Mouse (Mus musculus) retina, postnatal 7 days (tissue): ENCODE measurements around the gene Fcgr1.
"Not testable (repeated sequence)": the region's sequence is repeated elsewhere in the genome, so short reads cannot be mapped to it uniquely, and the experiment has no call there.

ENCODE experiments used
- DNase-seq: peaks from one replicate; pipeline ENCODE4 v3.0.0-alpha.2; 2012; ENCODE audit warnings: low read depth, low spot score

Gene Fcgr1

DNA sequence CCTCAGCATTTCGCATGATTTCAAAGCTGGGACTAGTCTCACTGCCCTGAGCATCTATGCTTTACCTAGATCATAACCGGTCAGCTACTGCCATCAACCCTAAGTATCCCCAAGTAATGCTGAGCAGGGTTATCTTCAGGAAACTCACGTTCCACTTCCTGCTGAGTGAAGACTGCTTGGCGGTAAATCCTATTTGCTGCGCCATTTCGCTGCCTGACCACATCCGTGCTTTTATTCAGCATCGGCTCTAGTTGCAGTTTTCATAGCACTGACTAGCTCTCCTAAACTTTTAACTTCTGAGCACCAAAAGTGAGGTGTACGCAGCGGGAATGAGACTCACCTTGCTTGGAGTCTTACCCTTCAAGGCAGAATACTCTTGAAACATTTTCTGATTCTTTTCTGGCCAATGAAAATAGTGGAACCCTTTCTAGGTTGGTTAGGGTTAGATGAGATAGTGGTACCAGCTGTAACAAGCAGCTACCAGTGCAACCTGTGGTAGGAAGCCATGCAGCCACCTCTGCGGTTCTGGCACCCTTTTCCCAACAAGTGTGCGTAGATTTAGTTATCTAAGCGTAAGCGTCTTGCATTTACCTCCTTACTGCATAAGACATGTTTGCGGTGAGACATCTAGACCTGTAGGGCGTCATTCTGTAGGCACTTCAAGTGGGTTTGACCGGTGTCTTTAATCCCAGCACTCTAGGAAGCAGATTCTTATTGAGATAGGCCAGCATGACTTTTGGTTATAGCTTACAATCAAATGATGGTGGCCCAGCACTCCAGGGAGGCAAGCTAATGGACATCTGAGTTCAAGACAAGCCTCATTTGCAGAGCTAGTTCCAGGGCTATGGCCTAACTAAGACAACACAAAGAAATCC, 19.9 kb downstream of the Fcgr1 start:
- DNase-seq = no peak

DNA sequence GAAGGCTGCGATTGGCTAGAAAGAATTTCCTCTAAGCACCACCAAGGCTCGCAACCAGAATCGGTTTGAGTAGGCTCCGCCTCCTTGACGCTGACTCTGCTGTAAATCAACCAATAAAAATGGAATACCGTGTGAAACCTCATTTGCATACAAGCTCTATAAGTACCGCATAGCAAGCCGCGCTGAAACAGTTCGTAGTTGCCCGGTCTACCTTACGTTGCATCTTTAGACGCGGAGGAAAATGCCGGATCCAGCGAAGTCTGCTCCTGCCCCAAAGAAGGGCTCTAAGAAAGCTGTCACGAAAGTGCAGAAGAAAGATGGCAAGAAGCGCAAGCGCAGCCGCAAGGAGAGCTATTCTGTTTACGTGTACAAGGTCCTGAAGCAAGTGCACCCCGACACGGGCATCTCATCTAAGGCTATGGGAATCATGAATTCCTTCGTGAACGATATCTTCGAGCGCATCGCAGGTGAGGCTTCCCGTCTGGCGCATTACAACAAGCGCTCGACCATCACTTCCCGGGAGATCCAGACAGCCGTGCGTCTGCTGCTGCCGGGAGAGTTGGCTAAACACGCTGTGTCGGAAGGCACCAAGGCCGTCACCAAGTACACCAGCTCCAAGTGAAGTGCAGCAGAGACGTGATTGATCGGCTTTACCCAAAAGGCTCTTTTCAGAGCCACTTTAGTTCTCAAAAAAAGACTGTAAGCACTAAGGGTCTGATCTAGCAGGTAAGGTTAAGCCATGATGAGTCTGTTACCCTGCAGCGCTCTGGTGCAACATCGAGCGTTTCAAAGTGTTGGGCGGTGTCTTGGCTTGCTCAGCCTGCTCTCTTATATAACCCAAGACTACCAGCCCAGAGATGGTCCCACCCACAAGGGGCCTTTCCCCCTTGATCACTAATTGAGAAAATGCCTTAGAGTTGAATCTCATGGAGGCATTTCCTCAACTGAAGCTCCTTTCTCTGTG, 24.0 kb downstream of the Fcgr1 start, which contains the start of gene Hist2h2bb:
Hist2h2bb (plus strand) TSS at position 242 of the 964 bp plus-strand sequence.
- peak; percentile 89 for DNase-seq

DNA sequence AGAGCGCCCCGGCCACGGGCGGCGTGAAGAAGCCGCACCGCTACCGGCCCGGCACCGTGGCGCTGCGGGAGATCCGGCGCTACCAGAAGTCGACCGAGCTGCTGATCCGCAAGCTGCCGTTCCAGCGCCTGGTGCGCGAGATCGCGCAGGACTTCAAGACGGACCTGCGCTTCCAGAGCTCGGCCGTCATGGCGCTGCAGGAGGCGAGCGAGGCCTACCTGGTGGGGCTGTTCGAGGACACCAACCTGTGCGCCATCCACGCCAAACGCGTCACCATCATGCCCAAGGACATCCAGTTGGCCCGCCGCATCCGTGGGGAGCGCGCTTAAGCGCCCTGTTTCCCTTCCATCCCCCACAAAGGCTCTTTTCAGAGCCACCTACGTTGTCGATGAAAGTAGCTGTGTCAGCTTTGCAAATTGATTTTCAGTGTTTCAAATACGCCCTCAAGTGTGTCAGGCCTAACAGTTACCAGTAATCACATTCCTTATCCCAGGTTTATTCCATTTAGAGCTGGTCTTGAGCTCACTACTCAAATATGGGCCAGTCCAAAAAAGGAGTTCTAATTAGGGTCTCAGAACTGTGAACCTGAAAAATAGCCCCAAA, 24.9 kb downstream of the Fcgr1 start:
- not testable (repeated sequence) for DNase-seq

DNA sequence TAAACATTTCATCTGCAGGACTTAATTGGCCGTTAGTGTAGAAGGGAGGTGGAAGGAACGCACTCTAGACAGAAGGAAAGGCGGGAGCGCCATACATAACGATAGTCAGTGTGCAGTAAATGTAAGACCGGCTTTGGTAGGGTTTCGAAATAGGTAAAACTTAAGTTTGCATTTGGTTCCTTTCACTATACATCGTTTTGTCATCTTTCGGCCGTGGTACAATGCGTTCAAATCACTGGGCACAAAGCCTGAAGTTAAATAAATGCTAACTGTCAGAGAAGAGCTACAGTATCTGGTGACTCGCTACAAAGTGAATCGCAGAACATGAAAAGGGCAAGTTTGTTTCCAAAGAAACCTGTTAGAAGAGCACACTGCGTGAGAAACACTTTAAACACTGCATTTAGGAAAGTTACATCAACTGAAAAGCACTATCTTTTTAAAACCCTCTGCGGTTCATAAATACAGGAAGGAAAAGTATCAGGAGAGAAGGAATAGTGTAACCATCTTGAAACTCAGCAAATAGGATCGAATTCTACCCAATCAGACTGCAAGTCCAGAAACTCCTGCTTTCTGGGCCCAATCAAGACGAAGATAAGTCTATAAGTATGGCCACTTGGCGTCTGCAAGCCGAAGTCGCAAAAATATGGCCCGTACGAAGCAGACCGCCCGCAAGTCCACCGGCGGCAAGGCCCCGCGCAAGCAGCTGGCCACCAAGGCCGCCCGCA, 25.6 kb downstream of the Fcgr1 start, which contains the start of gene Hist2h3b:
Hist2h3b (plus strand) TSS at position 604 of the 725 bp plus-strand sequence.
- peak; percentile 63 for DNase-seq

DNA sequence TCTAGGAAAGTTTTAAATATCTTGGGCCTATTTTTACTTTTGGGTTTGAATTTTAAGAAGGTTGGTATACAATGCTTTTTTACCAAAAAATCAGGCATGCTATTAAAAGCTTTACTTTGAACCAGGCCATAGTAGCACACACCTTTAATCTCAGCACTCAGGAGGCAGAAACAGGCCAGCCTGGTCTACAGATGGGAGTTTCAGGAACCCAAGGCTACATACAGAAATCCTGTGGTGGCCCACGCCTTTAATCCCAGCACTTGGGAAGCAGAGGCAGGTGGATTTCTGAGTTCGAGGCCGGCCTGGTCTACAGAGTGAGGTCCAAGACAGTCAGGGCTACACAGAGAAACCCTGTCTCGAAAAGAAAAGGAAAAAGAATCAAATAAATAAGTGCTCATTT, 26.2 kb downstream of the Fcgr1 start:
- no peak for DNase-seq

DNA sequence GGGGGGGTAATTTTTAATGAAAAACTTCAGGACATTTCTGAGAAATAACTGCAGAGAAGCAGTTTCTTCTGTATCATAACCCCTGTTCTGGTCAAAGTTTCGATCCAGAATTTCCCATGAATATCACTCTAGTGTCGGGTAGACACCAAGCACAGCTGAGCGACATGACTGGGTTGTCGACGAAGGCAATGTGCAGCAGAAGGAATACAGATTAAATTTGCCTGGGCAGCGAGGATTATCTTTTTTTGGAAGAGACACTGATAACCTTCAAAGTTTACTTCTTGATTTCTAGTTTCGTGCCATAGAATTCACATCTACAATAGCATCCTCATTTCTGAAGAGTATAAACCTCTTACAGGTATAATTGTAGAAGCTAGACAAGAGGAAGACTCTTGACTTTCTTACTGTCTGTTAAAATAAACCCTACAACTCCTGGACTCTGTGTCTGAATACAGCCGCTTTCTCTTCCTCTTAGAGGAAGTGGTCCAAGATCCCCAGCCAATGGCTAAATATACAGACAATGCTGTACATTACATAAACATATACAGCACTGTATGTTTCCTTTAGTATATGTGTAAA, 27.5 kb downstream of the Fcgr1 start:
- DNase-seq = no peak

DNA sequence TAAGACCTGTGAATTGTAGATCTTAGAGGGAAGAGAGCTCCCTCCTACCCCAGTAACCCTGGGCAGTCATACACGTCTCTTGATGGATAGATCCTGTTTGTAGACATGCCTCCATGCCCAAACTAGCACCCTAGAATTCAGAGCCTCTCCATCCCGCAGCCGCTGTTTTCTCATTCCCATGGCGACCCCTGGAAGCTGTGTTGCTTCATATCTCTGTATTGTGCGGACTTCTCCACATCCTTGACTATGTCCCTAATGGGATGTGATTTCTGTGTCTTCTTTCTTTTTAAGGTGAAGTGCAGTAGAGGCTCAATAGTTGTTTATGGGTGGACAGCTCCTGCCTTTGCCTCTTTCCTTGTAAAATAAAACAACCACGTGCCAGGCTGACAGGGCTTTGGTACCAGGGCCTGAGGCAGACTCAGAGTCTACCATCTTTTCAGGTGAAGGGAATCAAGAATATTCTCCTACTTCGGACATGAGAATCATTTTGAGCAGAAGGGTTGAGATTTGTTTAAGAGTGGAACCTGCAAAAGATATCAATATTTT, 29.3 kb downstream of the Fcgr1 start:
- DNase-seq = no peak

DNA sequence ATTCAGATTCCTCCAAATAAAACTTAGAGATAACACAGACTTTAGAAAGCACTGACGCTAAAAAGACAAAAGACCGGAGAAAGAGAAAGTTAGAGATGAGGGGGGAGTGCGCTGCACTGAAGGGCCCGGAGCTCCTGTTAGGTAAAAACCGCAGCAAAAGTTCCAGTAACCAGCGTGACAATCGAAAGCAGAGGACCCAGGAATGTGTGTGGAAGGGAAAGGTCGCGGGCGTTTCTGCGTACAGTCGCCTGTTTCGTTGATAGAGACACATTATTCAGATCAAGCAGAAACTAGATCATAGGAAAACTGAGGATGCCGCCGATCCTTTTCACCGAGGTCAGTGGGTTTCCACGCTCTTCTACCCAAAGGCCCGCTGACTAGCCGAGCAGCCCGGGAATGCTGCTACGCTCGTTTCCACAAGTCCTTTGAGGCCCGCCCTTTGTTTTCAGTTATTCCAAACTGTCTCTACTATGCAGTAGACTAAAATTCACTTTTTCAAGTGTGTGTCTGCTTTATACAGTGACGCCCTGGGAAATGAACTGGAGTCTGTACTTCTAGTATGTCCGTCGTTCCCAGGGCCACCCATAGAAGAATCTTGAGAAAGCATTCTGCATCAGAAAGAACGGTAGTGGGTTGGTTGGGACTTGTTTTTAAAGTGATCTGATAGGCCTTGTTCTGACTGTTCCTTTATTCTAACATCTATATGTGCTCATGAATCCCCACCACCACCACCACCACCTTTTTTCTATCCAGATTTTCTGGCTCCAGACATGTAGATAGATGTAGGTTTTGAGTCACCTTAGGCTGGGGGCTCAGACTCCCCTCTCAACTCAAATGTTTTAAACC, 30.0 kb downstream of the Fcgr1 start:
- DNase-seq = no peak

DNA sequence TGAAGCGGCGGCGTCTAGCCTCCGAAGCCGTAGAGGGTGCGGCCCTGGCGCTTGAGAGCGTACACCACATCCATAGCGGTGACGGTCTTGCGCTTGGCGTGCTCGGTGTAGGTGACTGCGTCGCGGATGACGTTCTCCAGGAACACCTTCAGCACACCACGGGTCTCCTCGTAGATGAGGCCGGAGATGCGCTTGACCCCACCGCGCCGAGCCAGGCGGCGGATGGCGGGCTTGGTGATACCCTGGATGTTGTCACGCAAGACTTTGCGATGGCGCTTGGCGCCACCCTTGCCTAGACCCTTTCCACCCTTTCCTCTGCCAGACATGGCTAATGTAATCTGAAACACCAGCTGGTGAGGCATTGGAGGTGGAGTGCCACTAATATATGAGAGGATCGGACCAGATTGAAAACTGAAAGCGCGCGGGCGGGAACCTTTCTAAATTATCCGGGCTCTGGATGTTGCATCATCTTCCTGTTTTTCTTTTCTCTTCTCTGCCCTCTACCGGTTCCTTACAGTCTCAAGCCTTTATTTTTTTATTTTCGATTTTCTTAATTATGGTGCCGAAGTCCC, 30.7 kb downstream of the Fcgr1 start, which contains the start of gene Hist2h4:
Hist2h4 (minus strand) TSS at position 333 of the 572 bp plus-strand sequence.
- DNase-seq = peak; percentile 86

DNA sequence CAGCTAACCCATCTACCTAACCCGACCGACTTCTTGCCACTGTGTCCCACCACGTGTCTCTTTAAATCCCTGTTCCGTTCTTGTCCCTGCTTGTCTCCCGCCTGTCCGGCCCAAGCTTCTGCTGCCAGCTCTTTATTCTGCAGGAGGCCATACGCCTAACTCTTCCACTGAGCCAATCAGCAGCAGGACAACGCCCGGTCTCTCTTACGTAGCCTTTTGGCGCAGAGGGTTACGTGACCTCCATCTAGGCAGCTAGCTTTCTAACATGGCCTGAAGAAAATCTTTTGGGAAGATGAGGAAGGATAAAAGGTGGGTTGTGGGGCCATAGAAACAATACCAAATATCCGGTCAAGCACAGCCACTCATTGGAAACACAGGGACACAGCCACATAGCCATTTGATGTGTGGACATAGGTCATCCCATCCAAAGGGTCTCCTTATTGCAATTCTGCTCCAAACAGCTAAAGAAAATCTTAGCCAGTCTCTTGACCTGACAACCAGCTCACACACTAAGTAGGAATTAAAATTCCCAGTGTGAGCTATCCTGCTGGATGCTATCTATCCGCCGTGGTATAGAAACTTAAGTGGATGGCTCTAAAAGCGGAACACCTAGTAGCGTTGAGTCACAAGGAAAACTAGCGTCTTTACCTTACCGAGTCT, 31.4 kb downstream of the Fcgr1 start:
- DNase-seq = peak; percentile 38

DNA sequence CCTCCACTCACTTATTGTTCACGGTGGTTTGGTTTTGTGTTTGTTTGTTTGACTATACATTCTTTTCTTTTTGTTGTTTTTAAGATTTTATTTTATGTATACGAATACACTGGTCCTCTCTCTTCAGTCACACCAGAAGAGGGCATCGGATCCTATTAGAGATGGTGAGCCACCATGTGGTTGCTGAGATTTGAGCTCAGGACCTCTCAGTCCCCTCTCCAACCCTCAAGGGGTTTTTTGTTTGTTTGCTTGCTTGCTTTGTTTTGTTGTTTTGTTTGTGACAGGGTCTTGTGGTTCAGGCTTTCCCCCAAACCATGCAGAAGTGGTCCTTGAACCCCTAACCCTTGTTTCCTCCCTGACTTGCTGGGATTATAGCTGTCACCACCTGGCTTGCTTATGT, 32.1 kb downstream of the Fcgr1 start:
- DNase-seq = no peak

DNA sequence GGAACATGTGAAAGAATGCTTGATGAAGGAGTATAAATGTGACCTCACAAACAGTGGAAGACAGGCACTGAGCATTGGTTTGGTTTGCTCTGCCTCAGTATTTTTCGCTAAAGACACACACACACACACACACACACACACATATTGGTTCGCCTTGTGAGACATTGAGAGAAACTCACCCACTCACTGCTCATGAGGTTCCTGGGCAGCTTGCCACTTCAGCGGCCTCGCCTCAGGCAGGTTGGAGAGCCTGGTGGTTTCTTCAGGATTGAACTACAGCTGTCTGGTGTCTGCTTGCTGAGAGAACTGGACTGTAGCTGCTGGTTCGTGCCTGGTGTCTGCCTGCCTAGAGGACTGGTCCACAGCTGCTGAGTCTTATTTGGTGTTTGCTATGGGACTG, 33.5 kb downstream of the Fcgr1 start:
- DNase-seq = no peak

DNA sequence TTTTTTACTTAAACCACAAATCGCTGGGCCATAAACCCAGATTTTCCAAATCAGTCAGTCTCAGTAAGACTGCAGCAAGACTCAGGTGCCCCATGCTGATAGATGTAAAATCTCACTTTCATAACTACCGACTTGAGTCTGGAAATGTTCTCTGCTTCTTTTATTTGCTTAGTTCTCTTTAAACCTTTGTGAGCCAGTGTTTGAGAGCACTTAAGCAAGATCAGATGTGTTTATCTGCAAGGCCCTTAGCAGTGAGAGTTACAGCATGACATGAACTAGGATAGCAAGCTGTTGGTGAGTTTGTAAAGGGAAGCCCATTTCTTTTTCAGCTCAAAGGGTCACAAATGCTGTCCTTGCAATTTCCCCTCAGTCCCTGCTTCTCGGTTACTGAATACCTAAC, 36.6 kb downstream of the Fcgr1 start:
- no peak for DNase-seq

DNA sequence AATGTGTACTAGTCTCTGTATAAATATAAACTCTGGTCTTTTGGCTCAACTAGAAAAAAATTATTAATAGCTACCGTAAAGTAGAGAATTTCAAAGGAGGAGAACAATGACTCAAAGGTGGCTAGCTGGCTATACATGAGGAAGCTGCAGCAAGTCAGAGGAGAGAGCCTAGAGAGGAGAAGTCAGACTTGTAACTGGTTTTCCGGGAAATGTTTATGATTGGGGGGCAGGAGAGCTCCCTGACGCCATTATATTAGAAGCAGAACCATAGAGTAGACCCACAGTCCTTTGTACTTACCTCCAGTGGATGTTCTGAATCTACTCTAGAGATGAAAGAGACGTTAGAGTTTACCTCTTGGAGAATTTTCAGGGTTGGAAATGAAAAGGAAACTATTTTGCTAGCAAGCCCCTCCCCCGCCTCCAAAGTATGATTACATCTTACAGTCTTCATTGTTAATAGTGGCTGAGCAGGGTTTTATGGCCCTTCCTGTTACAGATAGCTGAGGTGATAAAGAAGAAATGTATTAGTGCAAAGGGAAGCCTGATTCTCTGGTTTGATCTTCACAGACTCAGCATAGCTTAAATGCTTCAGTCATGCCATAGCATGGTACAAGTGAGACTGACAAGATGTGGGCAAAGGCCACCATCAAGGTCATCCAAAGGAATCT, 37.7 kb downstream of the Fcgr1 start:
- no peak for DNase-seq

DNA sequence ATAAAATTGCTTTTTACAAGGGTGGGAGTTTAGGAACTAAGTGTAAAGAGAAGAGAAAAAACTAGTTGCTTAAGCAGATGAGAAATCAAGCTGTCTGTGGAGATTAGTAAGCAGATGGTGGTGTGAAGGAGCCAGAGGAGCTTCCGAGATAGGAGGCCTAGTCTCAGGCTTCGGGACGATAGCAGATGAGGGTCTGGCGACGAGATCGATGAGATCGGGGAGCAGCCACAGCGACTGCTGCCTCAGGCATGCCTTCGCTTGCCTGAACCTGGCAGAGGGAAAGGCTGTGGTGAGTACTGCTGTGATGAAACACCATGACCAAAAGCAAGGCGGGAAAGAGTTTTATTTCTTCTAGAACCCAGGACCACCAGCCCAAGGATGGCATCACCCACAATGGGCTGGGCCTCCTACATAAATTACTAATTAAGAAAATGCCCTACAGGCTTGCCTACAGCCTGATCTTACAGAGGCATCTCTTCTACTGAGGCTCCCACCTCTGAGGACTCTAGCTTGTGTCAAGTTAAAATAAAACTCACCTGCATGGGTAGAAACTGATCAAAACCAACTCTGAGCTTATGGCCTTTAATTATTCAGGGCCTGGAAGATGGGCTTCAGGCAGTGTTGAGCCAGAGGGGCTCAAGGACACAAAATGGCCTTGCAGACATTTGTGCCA, 39.0 kb downstream of the Fcgr1 start:
- DNase-seq = peak; percentile 52

DNA sequence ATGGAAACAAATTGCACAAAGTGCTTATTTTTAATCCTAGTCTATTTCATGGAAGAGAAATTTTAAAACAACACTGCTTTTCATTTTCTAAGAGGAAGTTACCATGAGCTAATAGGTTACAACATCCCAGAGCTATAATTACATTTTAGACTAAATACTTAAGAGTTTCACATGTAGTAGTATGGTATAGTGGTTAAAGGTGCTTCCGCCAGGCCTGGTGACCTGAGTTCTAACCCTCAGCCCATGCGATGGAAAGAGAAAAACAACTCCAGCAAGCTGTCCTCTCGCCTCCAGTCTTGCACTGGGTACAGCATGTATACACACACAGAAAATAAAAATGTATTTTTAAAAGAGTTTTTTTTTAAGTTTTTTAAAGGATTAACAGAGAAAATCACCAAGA, 42.0 kb downstream of the Fcgr1 start:
- DNase-seq = no peak

DNA sequence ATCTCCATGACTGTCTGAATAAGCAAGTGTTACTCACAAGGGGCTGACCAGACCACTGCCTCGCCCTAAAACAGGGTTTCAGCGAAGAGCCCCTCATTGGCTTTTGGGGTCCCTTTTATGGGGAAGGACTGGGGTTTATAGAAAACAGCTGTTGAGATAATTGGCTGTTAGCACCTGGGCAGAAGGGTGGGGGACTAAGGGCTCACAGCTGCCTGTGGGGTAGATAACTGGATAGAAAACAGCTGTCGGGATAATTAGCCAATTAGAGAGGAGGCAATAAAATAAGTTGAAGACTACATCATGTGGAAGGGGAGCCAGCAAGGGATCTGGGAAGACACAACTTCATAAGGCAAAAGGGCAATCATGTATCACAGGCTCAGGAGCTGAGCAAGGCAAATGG, 42.9 kb downstream of the Fcgr1 start:
- DNase-seq = no peak

DNA sequence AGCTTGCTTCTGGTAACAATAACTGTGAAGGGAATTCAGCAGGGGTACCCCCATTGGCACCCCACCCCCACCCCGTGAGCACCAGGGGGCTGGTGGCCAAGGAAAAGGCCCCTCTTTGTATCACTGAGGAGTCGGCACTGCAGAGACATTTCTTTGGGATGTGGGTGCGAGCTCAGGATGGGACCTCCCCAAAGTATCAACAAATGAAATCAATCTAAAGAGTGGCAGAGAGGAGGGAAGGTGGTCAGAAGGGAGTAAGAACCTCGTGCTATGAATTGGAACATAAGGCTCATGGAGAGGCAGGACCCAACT, 44.8 kb downstream of the Fcgr1 start:
- DNase-seq = no peak
